Mouse (Mus musculus) testis, adult 2 months (tissue): Measurements from ENCODE around the gene Atp8b4.

Experiments used
- CTCF ChIP-seq: fragments of 200-500 bp; IDR thresholded peaks from 2 replicates; pipeline ENCODE4 v1.5.1; 2012; ENCODE audit warnings: low read depth, mild to moderate bottlenecking, inconsistent platforms, low read length, moderate library complexity; ENCODE audit not compliant: control insufficient read depth, insufficient read depth, insufficient replicate concordance
- POLR2A ChIP-seq: fragments of 200-500 bp; IDR thresholded peaks from 2 replicates; pipeline ENCODE4 v1.6.1; 2012; ENCODE audit warnings: low read depth, mild to moderate bottlenecking, inconsistent platforms, low read length, moderate library complexity; ENCODE audit not compliant: control insufficient read depth

- no peak for TF ChIP-seq CTCF
- no peak for TF ChIP-seq POLR2A
Observed at GRCm38 (mm10) chr2:126304621-126305020, 195.9 kb downstream of the Atp8b4 start.
